Comparison of ENCODE assay signal across 8 mouse cellular contexts in the genomic region with DNA sequence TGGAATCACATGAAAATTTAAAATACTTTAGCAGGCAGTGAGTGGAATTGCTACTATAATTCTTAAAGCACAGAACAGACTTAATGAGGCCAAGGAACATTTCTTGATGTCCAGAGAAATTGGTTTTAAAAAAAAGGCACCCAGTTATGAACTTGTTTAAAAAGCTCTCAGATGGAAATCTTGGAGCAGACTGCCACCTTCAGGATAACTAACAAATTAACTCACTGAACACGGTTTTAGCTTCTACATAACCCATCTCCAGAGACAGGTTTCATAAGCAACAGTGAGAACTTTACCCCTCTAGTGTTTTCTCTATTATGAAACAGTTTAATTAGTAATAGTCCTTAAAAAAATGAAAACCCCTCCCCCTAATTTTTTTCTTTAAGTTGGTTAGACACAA. TPM values are rescaled to one million over a fixed set of nuclear protein-coding genes. Genes with fewer than 3 reads are reported as not detected.
DNase-seq lines count a peak whose midpoint lies in the region; ATAC-seq and TF ChIP-seq lines count a peak whose summit lies in the region.

No protein-coding gene starts in this region.

- peak; percentile 33 for DNase-seq in cerebellum, adult 8-10 months
- DNase-seq in heart, postnatal 4 days, result peak; percentile 12
- peak; percentile 79 for DNase-seq in retina, postnatal 1 day
- DNase-seq in right cerebral cortex, postnatal 4 days, result no peak

- H3K27me3 ChIP-seq in heart, embryonic 13.5 days (replicated peaks), result 0 out of 2 replicates have a peak, but pooled peaks cover 4% of the 10 kb centered on the region
- H3K27me3 ChIP-seq in heart, embryonic 11.5 days (ENCODE audit: control insufficient read depth, insufficient read depth, low read length), result no peaks in the 10 kb centered on the region
- H3K27me3 ChIP-seq in E14TG2a.4 (ENCODE audit: insufficient read depth, low read length), result no peaks in the 10 kb centered on the region; the same call in none of the 2 replicates
- no peaks in the 10 kb centered on the region for H3K27me3 ChIP-seq in liver, embryonic 15.5 days

- peak overlapping the region; percentile 83; the same call in 1 of the 2 replicates for H3K4me2 ChIP-seq in heart, embryonic 13.5 days
- no peak overlapping the region for H3K4me2 ChIP-seq in heart, embryonic 11.5 days
- peak overlapping the region; percentile 92 for H3K4me2 ChIP-seq in liver, embryonic 15.5 days

- H3K4me1 ChIP-seq in heart, embryonic 13.5 days, result peaks cover 13% of the 10 kb centered on the region
- no peaks in the 10 kb centered on the region for H3K4me1 ChIP-seq in heart, embryonic 11.5 days (ENCODE audit: control insufficient read depth, insufficient read depth, low read length)
- peaks cover 24% of the 10 kb centered on the region for H3K4me1 ChIP-seq in E14TG2a.4 (replicated peaks; ENCODE audit: low read depth, low read length)
- H3K4me1 ChIP-seq in liver, embryonic 15.5 days (replicated peaks), result peaks cover 15% of the 10 kb centered on the region

- no peak for ATAC-seq in heart, embryonic 13.5 days (ENCODE audit: extremely low read depth, insufficient number of reproducible peaks, low FRiP score, low TSS enrichment)
- ATAC-seq in heart, embryonic 11.5 days (replicated peaks; ENCODE audit: insufficient number of reproducible peaks, low FRiP score, low TSS enrichment), result no peak
- ATAC-seq in liver, embryonic 15.5 days (ENCODE audit: insufficient read depth), result no peak

- peaks cover 15% of the 10 kb centered on the region for H3K36me3 ChIP-seq in heart, embryonic 13.5 days
- H3K36me3 ChIP-seq in heart, embryonic 11.5 days (ENCODE audit: control insufficient read depth, insufficient read depth, low read length), result peaks cover under 1% of the 10 kb centered on the region; the same call in 1 of the 2 replicates
- peaks cover 16% of the 10 kb centered on the region for H3K36me3 ChIP-seq in E14TG2a.4 (ENCODE audit: insufficient read depth, low read length)
- H3K36me3 ChIP-seq in liver, embryonic 15.5 days (replicated peaks), result peaks cover 9% of the 10 kb centered on the region

- peak; percentile 29 for TF ChIP-seq CTCF in E14TG2a.4 (conservative IDR thresholded peaks at IDR 0.05; ENCODE audit: low read length)

- H3K9ac ChIP-seq in heart, embryonic 13.5 days, result no peak overlapping the region
- H3K9ac ChIP-seq in heart, embryonic 11.5 days (ENCODE audit: low read depth, low read length), result no peak overlapping the region
- H3K9ac ChIP-seq in liver, embryonic 15.5 days, result no peak overlapping the region

- no peak overlapping the region for H3K4me3 ChIP-seq in heart, embryonic 13.5 days
- no peak overlapping the region for H3K4me3 ChIP-seq in heart, embryonic 11.5 days (ENCODE audit: low read depth, low read length)
- H3K4me3 ChIP-seq in E14TG2a.4 (replicated peaks; ENCODE audit: low read length), result no peak overlapping the region
- no peak overlapping the region for H3K4me3 ChIP-seq in liver, embryonic 15.5 days (replicated peaks)

- H3K27ac ChIP-seq in heart, embryonic 13.5 days (replicated peaks), result no peak overlapping the region
- no peak overlapping the region for H3K27ac ChIP-seq in heart, embryonic 11.5 days (ENCODE audit: low read depth, low read length)
- no peak overlapping the region for H3K27ac ChIP-seq in liver, embryonic 15.5 days (replicated peaks)

- WGBS in heart, embryonic 13.5 days, result 0% methylated on average over 1 of the region's 1 CpGs
- 0% methylated on average over 1 of the region's 1 CpGs for WGBS in heart, embryonic 11.5 days (ENCODE audit: insufficient replicate concordance)
- 3% methylated on average over 1 of the region's 1 CpGs for WGBS in liver, embryonic 15.5 days (ENCODE audit: insufficient replicate concordance)

- peaks cover 2% of the 10 kb centered on the region; the same call in 1 of the 2 replicates for H3K9me3 ChIP-seq in heart, embryonic 13.5 days
- no peaks in the 10 kb centered on the region for H3K9me3 ChIP-seq in heart, embryonic 11.5 days (replicated peaks; ENCODE audit: control insufficient read depth, low read length)
- H3K9me3 ChIP-seq in E14TG2a.4 (ENCODE audit: low read length), result no peaks in the 10 kb centered on the region
- no peaks in the 10 kb centered on the region for H3K9me3 ChIP-seq in liver, embryonic 15.5 days (replicated peaks)

RNA-seq across cellular contexts. Expression of a gene that starts 1.1 kb away (rescaled TPM):
- 65.1 and 67.1 TPM in 2 replicates for polyA plus RNA-seq in heart, embryonic 13.5 days (2015; fragmentation: Nextera tagmentation; extraction: Ambion mirVana)
- 83.5 and 85.8 TPM in 2 replicates for polyA plus RNA-seq in heart, embryonic 11.5 days (2014; fragmentation: Nextera tagmentation; extraction: Ambion mirVana)
- total RNA-seq in heart, postnatal 4 days (2021), result 10 to 100 TPM; 69.2 to 70.1 TPM
- polyA plus RNA-seq in liver, embryonic 15.5 days (2015; fragmentation: Nextera tagmentation; extraction: Ambion mirVana), result 20.2 and 22.0 TPM in 2 replicates

RNA-seq across cellular contexts. Expression of a gene that starts 45.9 kb away (rescaled TPM):
- 2.9 and 3.4 TPM in 2 replicates for polyA plus RNA-seq in heart, embryonic 13.5 days (2015; fragmentation: Nextera tagmentation; extraction: Ambion mirVana)
- 2.4 and 2.9 TPM in 2 replicates for polyA plus RNA-seq in heart, embryonic 11.5 days (2014; fragmentation: Nextera tagmentation; extraction: Ambion mirVana)
- 1 to 10 TPM; 1.6 to 2.0 TPM for total RNA-seq in heart, postnatal 4 days (2021)
- polyA plus RNA-seq in liver, embryonic 15.5 days (2015; fragmentation: Nextera tagmentation; extraction: Ambion mirVana), result 0.08 and 0.09 TPM in 2 replicates
